Mouse (Mus musculus): Measurements from ENCODE around the gene Gm20388.

The Gm20388 gene

DNA sequence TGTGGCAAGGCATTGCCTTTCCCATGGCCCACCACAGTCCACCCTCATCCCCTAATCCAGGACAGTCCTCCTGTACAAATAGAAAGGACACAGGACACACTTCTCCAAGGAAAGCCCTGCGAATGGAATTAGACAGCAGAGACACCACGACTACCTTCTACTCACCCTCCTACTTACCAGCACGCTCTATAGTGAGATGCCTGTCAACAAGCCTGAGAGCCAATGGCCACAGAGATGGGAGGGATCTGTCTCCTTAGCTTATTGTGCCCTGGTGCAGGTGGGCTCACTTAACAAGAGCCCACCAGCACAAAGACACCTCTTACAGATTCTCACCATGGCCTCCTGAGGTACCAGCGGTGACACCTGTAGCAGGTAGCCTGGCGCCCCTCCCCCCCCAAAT is 4482.4 kb downstream of the Gm20388 start:
- DNase-seq, result no peak

- DNase-seq, result peak in 1 of 2 experiments; percentile 59
These were observed 4483.3 kb downstream of the Gm20388 start for GRCm38 (mm10) chr8:124393927-124394326.

DNA sequence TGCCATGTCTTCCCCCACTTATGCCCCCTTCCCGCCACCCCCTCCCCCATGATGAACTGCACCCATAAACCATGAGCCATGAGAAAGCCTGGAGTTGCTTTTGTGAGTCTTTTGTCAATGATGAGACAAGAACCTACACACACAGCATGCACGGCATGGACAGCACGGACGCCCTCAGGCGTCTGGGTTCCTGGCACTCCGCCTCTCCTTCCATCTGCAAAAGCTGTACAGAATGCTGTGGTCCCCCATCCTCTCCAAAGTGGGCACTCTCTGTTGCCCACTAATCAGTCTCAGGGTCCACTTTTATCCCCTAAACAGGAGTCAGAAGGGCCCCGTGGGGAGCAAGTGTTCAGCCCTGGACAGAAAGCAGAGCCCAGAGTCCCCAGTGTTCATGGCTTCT is 4484.3 kb downstream of the Gm20388 start:
- DNase-seq, result no peak
